ENCODE assay signal across 13 mouse cellular contexts in the genomic region with DNA sequence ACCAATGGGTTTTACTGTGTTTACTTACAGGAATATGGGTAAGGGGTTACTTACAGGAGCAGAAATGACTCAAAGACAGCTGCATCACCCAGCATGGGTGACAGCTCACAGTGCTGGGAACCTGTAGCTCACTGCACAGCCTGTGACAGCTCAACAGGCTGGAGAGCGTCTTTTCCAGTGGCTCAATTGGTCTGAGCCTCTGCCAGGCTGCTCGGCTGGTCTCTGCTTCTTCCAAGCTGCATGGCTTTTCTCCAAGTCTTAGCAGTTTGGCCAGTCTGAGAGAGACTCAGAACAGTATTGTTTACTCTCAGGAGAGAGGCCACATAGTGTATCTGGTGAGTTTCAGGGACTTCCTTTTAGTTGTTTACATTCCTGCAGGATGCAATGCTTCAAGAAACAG.
DNase-seq lines count a peak whose midpoint lies in the region; ATAC-seq lines count a peak whose summit lies in the region.
"Had no signal": no experiment of that assay in that cellular context is flagged by ENCODE, and none has a peak within 500 bp of the region (broad histone marks: within the 10 kb centered on the region; RNA-seq: fewer than 3 reads in every experiment).

No protein-coding gene starts in this region.

- 0 out of 2 replicates have a peak, but pooled peaks cover 4% of the 10 kb centered on the region for H3K36me3 ChIP-seq in midbrain, embryonic 15.5 days (replicated peaks)
- H3K36me3 ChIP-seq in midbrain, embryonic 13.5 days: peaks cover 18% of the 10 kb centered on the region
- H3K36me3 ChIP-seq in stomach, embryonic 16.5 days (ENCODE audit: control insufficient read depth, insufficient read depth, low read length): peaks cover 4% of the 10 kb centered on the region; the same call in 1 of the 2 replicates

- no peak overlapping the region for H3K9ac ChIP-seq in midbrain, embryonic 15.5 days
- no peak overlapping the region for H3K9ac ChIP-seq in midbrain, embryonic 13.5 days (replicated peaks)
- no peak overlapping the region for H3K9ac ChIP-seq in stomach, embryonic 16.5 days (ENCODE audit: low read length)

- 0 out of 2 replicates have a peak, but pooled peaks have one; percentile 27 for ATAC-seq in midbrain, embryonic 15.5 days (replicated peaks)
- no peak for ATAC-seq in midbrain, embryonic 13.5 days
- ATAC-seq in stomach, embryonic 16.5 days (ENCODE audit: insufficient read depth, low FRiP score): peak; percentile 46; the same call in 1 of the 2 replicates

- no peaks in the 10 kb centered on the region for H3K27me3 ChIP-seq in midbrain, embryonic 15.5 days (replicated peaks)
- H3K27me3 ChIP-seq in midbrain, embryonic 13.5 days: no peaks in the 10 kb centered on the region
- H3K27me3 ChIP-seq in stomach, embryonic 16.5 days (ENCODE audit: control insufficient read depth, insufficient read depth, low read length): no peaks in the 10 kb centered on the region

- no peak overlapping the region for H3K4me3 ChIP-seq in midbrain, embryonic 15.5 days
- H3K4me3 ChIP-seq in midbrain, embryonic 13.5 days (replicated peaks): no peak overlapping the region
- no peak overlapping the region for H3K4me3 ChIP-seq in stomach, embryonic 16.5 days (replicated peaks; ENCODE audit: low read length)
- H3K4me3 ChIP-seq: myocyte had no signal

- peak; percentile 6 for DNase-seq in cerebellum, adult 9-10 months
- DNase-seq in cerebellum, adult 18-20 months: no peak
- peak; percentile 16 for DNase-seq in heart, adult 8-10 months (ENCODE audit: low spot score)
- DNase-seq in heart, postnatal 4 days: no peak
- no peak for DNase-seq in thymus, adult 18-20 months
- DNase-seq: cerebellum, adult 9-11 months; kidney, postnatal 14 days; layer of hippocampus, postnatal 36 days; thymus, adult 2 months had no signal

- no peaks in the 10 kb centered on the region for H3K4me1 ChIP-seq in midbrain, embryonic 15.5 days
- H3K4me1 ChIP-seq in midbrain, embryonic 13.5 days (replicated peaks): peaks cover 6% of the 10 kb centered on the region; the same call in 1 of the 2 replicates
- peaks cover 4% of the 10 kb centered on the region; the same call in 1 of the 2 replicates for H3K4me1 ChIP-seq in stomach, embryonic 16.5 days (ENCODE audit: control insufficient read depth, insufficient read depth, low read length)

- 69% methylated on average over 2 of the region's 2 CpGs for WGBS in midbrain, embryonic 15.5 days
- WGBS in midbrain, embryonic 13.5 days: 80% methylated on average over 2 of the region's 2 CpGs
- 40% methylated on average over 2 of the region's 2 CpGs for WGBS in stomach, embryonic 16.5 days

- H3K27ac ChIP-seq in midbrain, embryonic 15.5 days: no peak overlapping the region
- no peak overlapping the region for H3K27ac ChIP-seq in midbrain, embryonic 13.5 days
- no peak overlapping the region; the same call in 1 of the 2 replicates for H3K27ac ChIP-seq in stomach, embryonic 16.5 days (ENCODE audit: low read length)

- H3K9me3 ChIP-seq in midbrain, embryonic 15.5 days: no peaks in the 10 kb centered on the region
- no peaks in the 10 kb centered on the region for H3K9me3 ChIP-seq in midbrain, embryonic 13.5 days
- no peaks in the 10 kb centered on the region for H3K9me3 ChIP-seq in stomach, embryonic 16.5 days (replicated peaks; ENCODE audit: control insufficient read depth, low read length)

- H3K4me2 ChIP-seq in midbrain, embryonic 15.5 days: no peak overlapping the region
- H3K4me2 ChIP-seq in midbrain, embryonic 13.5 days (replicated peaks): no peak overlapping the region
- no peak overlapping the region for H3K4me2 ChIP-seq in stomach, embryonic 16.5 days (ENCODE audit: low read depth, low read length)

Comparison
In these comparisons a context has a peak if more than half of its experiments do, and no peak if none do; other contexts are left out.
1. DNase-seq: peak in cerebellum, adult 9-10 months (single experiment) and heart, adult 8-10 months (single experiment); none in cerebellum, adult 18-20 months (0 of 2), heart, postnatal 4 days (single experiment) and thymus, adult 18-20 months (0 of 2).